Mouse (Mus musculus) intestine, embryonic 14.5 days (tissue): ENCODE results near the gene Wdr59. TPM values are rescaled to one million over a fixed set of nuclear protein-coding genes. Genes with fewer than 3 reads are reported as not detected.

Experiments used
- ATAC-seq: fragments of 200-750 bp; cut with Nextera tagmentation; replicated peaks from 2 replicates; pipeline ENCODE4 v1.8.0; 2017; ENCODE audit warnings: low read depth, moderate number of reproducible peaks, moderate TSS enrichment, moderate library complexity; ENCODE audit not compliant: low FRiP score, low TSS enrichment
- DNase-seq: peaks from one replicate; pipeline ENCODE4 v3.0.0-alpha.2; 2018; ENCODE audit warnings: low spot score
- H3K27ac ChIP-seq: fragments of 300-500 bp; sonication (generic); 2 replicates; pipeline ENCODE4 v1.5.1; 2014; ENCODE audit warnings: low read depth, mild to moderate bottlenecking, control low read depth
- H3K27me3 ChIP-seq: fragments of 300-500 bp; sonication (generic); replicated peaks from 2 replicates; pipeline ENCODE4 v1.6.1; 2014; ENCODE audit warnings: low read length, control low read depth; ENCODE audit not compliant: control insufficient read depth, insufficient read depth
- H3K36me3 ChIP-seq: fragments of 300-500 bp; sonication (generic); 2 replicates; pipeline ENCODE4 v1.6.1; 2014; ENCODE audit warnings: low read length, control low read depth; ENCODE audit not compliant: control insufficient read depth, insufficient read depth
- H3K4me1 ChIP-seq: fragments of 300-500 bp; sonication (generic); replicated peaks from 2 replicates; pipeline ENCODE4 v1.6.1; 2014; ENCODE audit warnings: low read length, control low read depth, mixed read lengths; ENCODE audit not compliant: control insufficient read depth, insufficient read depth
- H3K4me2 ChIP-seq: fragments of 300-500 bp; sonication (generic); 2 replicates; pipeline ENCODE4 v1.6.1; 2014; ENCODE audit warnings: low read length
- H3K4me3 ChIP-seq: fragments of 300-500 bp; sonication (generic); 2 replicates; pipeline ENCODE4 v1.5.1; 2014; ENCODE audit warnings: low read depth, low read length, control low read depth, mixed read lengths
- H3K9ac ChIP-seq: fragments of 300-500 bp; sonication (generic); 2 replicates; pipeline ENCODE4 v1.6.1; 2014; ENCODE audit warnings: mild to moderate bottlenecking, low read length
- H3K9me3 ChIP-seq: fragments of 300-500 bp; sonication (generic); 2 replicates; pipeline ENCODE4 v1.6.1; 2016; ENCODE audit warnings: low read length, control low read depth; ENCODE audit not compliant: control insufficient read depth
- WGBS: fragments of 180-500 bp; shearing (Covaris S2); extraction: QIAGEN DNeasy Blood & Tissue Kit; methylation state at CpG from one replicate; pipeline ENCODE4 v1.1.7; 2014; 5-methylcytosine and 5-hydroxymethylcytosine counted together
- polyA plus RNA-seq: library from polyadenylated mRNA; unstranded; fragments of >200 nt; fragmentation: Nextera tagmentation; extraction: Ambion mirVana; gene quantifications from 2 replicates; pipeline ENCODE4 v1.2.1, GENCODE M21; 2014

Wdr59 gene
- polyA plus RNA-seq, 1 experiment from 2014 or later: 5.2 TPM

DNA sequence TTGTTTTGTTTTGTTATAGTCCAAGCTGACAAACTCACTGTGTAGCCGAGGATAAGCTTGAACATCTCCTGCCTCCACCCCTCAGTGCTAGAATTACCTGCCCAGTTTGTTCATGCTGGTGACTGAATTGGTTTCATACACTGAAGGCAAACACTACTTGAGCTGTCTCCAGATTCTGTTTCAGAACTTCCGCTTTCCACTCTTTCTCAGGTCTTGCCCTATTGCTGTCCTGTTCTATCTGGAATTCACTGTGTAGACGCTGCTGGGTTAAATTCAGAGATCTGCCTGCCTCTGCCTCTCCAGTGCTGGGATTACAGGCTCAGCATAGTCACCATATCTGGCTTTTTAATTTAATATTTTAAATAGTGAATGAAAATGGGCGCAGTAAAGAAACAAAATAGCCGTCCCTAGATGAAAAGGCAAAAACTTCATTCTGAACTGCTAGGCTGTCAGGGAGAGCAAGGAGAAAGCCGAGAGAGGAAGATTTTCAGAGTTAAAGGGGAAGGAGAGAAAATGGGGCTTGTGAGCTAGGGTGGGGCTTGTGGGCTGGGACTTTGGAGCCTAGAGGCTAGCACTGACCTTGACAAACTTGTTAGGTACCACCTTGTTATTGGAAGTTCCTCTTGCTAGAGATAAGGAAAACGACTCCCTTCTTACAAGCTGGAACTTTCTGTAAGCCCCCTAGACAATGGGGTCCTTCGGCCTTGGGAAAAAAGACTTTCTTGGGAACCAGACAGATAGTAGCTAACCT, 23.7 kb upstream of the Wdr59 start:
- Histone ChIP-seq H3K36me3 (peaks cover 3% of the 10 kb centered on the region; the same call in 1 of the 2 replicates), H3K27ac (no peak overlapping the region), H3K4me1 (peaks cover 7% of the 10 kb centered on the region; the same call in 1 of the 2 replicates), H3K4me2 (no peak overlapping the region), H3K9ac (no peak overlapping the region), H3K9me3 (peaks cover 2% of the 10 kb centered on the region; the same call in 1 of the 2 replicates), H3K27me3 (no peaks in the 10 kb centered on the region), H3K4me3 (no peak overlapping the region)
- DNase-seq (no peak), ATAC-seq (no peak)
- WGBS: 72% methylated on average over 8 of the region's 8 CpGs

DNA sequence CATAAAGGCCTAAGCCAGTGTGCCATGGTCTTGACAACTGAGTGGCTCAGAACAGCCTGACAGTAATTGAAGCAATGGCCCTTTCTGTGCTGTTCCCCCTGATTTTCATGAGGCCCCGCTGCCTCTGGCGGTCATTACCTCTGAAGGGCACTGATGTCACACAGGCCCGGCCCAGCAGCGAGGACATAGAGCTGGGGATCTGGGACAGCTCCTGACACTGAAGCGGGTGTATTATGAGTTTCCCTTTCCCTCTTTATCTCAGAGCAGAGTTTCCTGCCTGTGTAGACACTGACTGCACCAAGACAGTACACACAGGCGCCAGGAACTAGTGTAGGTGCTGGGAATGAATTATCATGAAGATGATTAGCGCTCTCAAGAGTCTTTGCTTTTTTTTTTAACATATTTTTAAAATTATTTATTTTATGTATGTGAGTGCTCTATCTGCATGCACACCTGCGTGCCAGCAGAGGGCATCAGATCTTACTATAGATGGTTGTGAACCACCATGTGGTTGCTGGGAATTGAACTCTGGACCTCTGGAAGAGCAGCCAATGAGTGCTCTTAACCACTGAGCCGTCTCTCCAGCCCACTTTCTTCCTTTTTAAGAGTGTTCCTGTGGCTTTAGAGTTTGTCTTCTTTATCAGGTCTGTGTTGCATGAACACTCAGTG, 22.0 kb upstream of the Wdr59 start:
- DNase-seq (no peak), ATAC-seq (no peak)
- peaks cover 2% of the 10 kb centered on the region; the same call in 1 of the 2 replicates for H3K9me3 ChIP-seq
- no peak overlapping the region for H3K4me2 ChIP-seq
- H3K4me3 ChIP-seq: no peak overlapping the region
- H3K9ac ChIP-seq: no peak overlapping the region
- peaks cover 3% of the 10 kb centered on the region; the same call in 1 of the 2 replicates for H3K36me3 ChIP-seq
- H3K27ac ChIP-seq: no peak overlapping the region
- 95% methylated on average over 9 of the region's 9 CpGs for WGBS
- H3K4me1 ChIP-seq: peaks cover 16% of the 10 kb centered on the region
- no peaks in the 10 kb centered on the region for H3K27me3 ChIP-seq

DNA sequence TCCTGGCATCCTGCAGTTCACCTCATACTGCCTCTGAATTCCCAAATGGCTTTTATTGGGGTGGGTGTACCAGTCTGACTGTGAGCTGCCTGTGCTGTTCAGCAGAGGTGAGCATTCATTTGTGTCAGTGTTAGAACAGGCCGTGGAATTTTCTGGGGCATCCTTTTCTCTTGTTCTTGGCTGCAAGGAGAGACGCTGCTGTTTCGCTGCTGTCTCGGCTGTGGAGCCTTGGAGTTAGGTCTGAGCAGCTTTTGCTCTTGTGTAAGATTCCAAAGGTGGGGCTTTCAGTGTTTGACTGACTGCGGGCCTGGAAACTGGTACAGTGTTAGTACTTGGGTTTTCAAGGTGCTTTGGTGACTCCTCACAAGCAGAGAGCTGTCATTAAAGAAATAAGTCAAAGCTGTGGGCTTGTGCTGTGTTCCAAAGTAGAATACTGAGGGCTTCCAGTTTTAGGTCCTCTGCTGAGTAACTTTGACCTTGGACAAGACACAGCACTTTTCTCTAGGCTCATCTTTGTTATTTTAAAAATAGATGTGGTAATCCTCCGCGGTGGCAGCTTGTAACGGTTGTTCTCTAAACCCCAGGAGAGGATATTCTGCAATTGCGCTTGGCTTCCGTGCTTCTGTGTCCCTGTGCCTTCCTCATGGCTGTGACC, 17.7 kb upstream of the Wdr59 start:
- peaks cover 24% of the 10 kb centered on the region for H3K4me1 ChIP-seq
- 0 out of 2 replicates have a peak overlapping the region, but pooled peaks have one; percentile 4 for H3K4me3 ChIP-seq
- H3K9me3 ChIP-seq: peaks cover 2% of the 10 kb centered on the region; the same call in 1 of the 2 replicates
- no peak for DNase-seq
- ATAC-seq: no peak
- H3K27me3 ChIP-seq: no peaks in the 10 kb centered on the region
- H3K27ac ChIP-seq: no peak overlapping the region
- H3K4me2 ChIP-seq: peak overlapping the region; percentile 76
- 59% methylated on average over 10 of the region's 10 CpGs for WGBS
- H3K9ac ChIP-seq: no peak overlapping the region
- no peaks in the 10 kb centered on the region for H3K36me3 ChIP-seq

DNA sequence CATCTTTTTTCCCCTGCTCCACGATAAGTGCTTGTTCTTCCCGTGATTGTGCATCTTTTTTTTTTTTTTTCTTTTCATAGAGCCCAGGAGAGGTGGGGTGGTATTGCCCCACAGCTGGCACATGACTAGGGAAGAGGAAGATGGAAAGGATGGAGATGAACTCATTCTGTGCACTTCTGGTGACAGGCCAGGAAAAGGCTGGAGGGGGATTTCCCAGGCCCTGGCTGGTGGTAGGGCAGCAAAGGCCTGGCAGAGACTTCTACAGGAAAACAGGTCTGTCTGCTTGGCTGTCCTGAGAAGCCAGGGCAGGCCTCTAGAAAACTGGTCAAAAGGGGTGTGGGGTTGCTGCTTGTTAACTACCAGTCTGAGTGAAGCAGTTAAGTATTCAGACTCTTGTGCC, 16.3 kb upstream of the Wdr59 start:
- Histone ChIP-seq H3K27ac (no peak overlapping the region), H3K9ac (peak overlapping the region; percentile 95; the same call in 1 of the 2 replicates), H3K27me3 (no peaks in the 10 kb centered on the region), H3K4me1 (peaks cover 24% of the 10 kb centered on the region), H3K4me2 (peak overlapping the region; percentile 76), H3K9me3 (no peaks in the 10 kb centered on the region), H3K36me3 (no peaks in the 10 kb centered on the region), H3K4me3 (peak overlapping the region; percentile 90)
- 15% methylated on average over 2 of the region's 2 CpGs for WGBS
- ATAC-seq (no peak), DNase-seq (no peak)

DNA sequence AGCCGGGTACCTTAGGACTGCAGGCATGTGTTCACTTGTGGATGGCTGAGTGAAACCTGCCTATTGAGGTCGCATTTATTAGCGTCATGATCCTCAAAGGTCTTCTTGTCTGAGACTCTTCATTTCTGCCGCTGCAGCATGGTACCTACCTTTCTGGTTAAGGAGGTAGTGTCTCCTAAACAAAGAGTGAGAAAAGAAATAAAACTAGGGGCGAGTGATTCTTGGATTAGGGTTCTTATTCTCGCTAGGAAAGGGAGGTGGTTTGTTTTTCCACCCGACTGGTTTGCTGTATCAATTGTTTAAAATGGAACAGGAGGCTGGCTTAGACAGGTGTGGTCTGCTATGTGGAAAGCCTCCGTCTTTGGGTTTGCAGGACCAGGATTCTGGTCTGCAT, 15.9 kb upstream of the Wdr59 start:
- 6% methylated on average over 8 of the region's 8 CpGs for WGBS
- Histone ChIP-seq H3K27ac (no peak overlapping the region), H3K4me1 (peaks cover 24% of the 10 kb centered on the region), H3K36me3 (no peaks in the 10 kb centered on the region), H3K4me3 (peak overlapping the region; percentile 90), H3K4me2 (peak overlapping the region; percentile 76), H3K9me3 (no peaks in the 10 kb centered on the region), H3K27me3 (no peaks in the 10 kb centered on the region), H3K9ac (peak overlapping the region; percentile 95)
- DNase-seq: no peak
- ATAC-seq: no peak

DNA sequence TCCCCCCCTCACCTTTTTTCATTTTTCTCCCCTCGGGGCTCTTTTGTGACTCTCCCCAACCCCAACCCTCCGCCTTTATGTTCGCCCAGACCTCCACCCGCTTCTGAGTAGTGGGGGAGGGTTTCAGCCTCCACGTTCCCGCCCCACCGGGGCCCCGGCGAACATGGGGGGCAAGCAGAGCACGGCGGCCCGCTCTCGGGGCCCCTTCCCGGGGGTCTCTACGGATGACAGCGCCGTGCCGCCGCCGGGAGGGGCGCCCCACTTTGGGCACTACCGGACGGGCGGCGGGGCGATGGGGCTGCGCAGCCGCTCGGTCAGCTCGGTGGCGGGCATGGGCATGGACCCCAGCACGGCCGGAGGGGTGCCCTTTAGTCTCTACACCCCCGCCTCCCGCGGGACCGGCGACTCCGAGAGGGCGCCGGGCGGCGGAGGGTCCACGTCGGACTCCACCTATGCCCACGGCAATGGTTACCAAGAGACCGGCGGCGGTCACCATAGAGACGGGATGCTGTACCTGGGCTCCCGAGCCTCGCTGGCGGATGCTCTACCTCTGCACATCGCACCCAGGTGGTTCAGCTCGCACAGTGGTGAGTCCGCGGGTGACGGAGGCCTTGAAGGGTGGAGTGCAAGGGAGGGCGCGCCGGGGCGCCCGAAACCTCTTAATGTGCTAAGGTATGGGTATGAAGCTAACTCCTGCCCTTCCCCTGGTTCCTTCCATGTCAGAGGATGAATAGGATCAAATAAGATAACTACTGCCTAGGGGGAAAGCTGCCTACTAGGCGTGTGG, 15.3 kb upstream of the Wdr59 start:
- peak overlapping the region; percentile 95 for H3K27ac ChIP-seq
- H3K4me2 ChIP-seq: peak overlapping the region; percentile 76
- peak; percentile 70 for DNase-seq
- peaks cover 24% of the 10 kb centered on the region for H3K4me1 ChIP-seq
- WGBS: under 1% methylated on average over 64 of the region's 64 CpGs
- no peaks in the 10 kb centered on the region for H3K9me3 ChIP-seq
- ATAC-seq: peak; percentile 47
- peak overlapping the region; percentile 95 for H3K9ac ChIP-seq
- H3K4me3 ChIP-seq: peak overlapping the region; percentile 90
- H3K36me3 ChIP-seq: no peaks in the 10 kb centered on the region
- H3K27me3 ChIP-seq: no peaks in the 10 kb centered on the region

DNA sequence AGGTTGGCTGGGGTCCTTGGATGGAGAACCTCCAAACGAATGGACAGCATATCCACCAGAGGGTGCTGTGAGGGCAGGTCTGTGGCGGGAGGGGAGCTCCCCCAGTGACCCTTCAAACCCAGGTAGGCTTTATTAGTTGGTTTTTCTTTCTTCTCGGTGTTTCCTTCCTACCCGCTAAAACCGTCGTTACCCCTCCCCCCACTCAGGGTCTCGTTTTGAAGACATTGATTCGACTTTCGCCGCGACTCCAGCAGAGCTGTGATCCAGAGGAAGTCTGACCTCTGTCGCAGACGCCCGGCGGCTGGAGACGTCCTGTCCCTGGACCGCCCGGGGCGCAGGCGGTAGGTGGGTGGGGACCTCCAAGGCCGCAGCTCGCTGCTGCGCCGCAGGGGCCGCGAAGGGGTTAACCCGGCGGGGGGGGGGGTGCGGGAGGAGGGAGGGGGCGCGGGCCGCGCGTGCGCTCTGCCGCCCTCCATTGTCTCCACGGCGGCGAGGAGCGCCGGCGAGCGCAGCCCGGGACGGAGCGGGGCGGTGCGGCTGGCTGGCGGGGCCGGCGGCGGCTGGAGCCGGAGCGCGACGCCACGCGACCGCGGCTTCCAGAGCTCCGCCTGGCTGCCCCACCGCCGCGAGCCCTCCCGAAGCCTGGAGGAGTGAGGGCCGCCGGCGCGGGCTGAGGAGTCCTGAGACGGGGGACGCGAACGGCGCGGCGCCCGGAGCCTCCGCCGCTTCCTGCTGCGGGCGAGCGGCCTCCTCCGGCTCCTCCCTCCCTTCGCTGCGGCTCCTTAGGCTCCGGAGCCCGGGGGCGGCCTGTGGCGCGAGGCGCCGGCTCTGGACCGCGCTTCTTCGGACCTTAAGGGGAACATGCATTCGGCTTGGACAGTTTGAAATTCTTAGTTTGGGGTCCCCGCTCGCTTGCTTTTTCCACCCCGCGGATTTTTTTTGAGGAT, 14.4 kb upstream of the Wdr59 start, which contains the start of gene Znrf1:
Gene Znrf1, plus strand, starts transcription at position 67 of the 947 bp plus-strand sequence.
- Histone ChIP-seq H3K27ac (peak within 1 kb of the TSS; percentile 95), H3K4me3 (peak within 1 kb of the TSS; percentile 90), H3K27me3 (no peaks in the 10 kb centered on the region), H3K9me3 (no peaks in the 10 kb centered on the region), H3K4me2 (peak within 1 kb of the TSS; percentile 76), H3K36me3 (no peaks in the 10 kb centered on the region), H3K9ac (peak within 1 kb of the TSS; percentile 95), H3K4me1 (peaks cover 20% of the 10 kb centered on the region)
- ATAC-seq (peak; percentile 92), DNase-seq (peak; percentile 93)
- WGBS: under 1% methylated on average over 51 of the region's 100 CpGs
